Mouse (Mus musculus) forebrain, embryonic 10.5 days (tissue): Measurements from ENCODE around the gene Rgs2. TPM values are rescaled to one million over a fixed set of nuclear protein-coding genes. Genes with fewer than 3 reads are reported as not detected.

Source experiments
- DNase-seq: peaks from one replicate; pipeline ENCODE4 v3.0.0-alpha.2; 2017; ENCODE audit warnings: low spot score; ENCODE audit errors: extremely low spot score
- H3K27ac ChIP-seq: fragments of 300-500 bp; sonication (generic); 2 replicates; pipeline ENCODE4 v1.5.1; 2016; ENCODE audit warnings: mild to moderate bottlenecking
- H3K27me3 ChIP-seq: fragments of 300-500 bp; sonication (generic); 2 replicates; pipeline ENCODE4 v1.6.1; 2016; ENCODE audit warnings: mild to moderate bottlenecking; ENCODE audit not compliant: poor library complexity, severe bottlenecking
- H3K36me3 ChIP-seq: fragments of 300-500 bp; sonication (generic); replicated peaks from 2 replicates; pipeline ENCODE4 v1.6.1; 2016; ENCODE audit warnings: mild to moderate bottlenecking, moderate library complexity
- H3K4me1 ChIP-seq: fragments of 300-500 bp; sonication (generic); 2 replicates; pipeline ENCODE4 v1.6.1; 2016
- H3K4me3 ChIP-seq: fragments of 300-500 bp; sonication (generic); 2 replicates; pipeline ENCODE4 v1.5.1; 2016; ENCODE audit warnings: mild to moderate bottlenecking, moderate library complexity
- H3K9me3 ChIP-seq: fragments of 300-500 bp; sonication (generic); 2 replicates; pipeline ENCODE4 v1.6.1; 2016; ENCODE audit warnings: mild to moderate bottlenecking, moderate library complexity
- WGBS: fragments of 180-500 bp; shearing (Covaris S2); methylation state at CpG from one replicate; pipeline ENCODE4 v1.1.7; 2016; 5-methylcytosine and 5-hydroxymethylcytosine counted together
- polyA plus RNA-seq: library from polyadenylated mRNA; unstranded; fragments of >200 nt; fragmentation: Nextera tagmentation; extraction: Ambion mirVana; gene quantifications from 2 replicates; pipeline ENCODE4 v1.2.1, GENCODE M21; 2016

Rgs2 gene
- polyA plus RNA-seq, 1 experiment from 2014 or later = 34.2 TPM

GRCm38 (mm10) chr1:144002715-144003066 is 1.3 kb downstream of the Rgs2 start:
- Histone ChIP-seq H3K27ac (no peak overlapping the region), H3K27me3 (no peaks in the 10 kb centered on the region), H3K36me3 (peaks cover 15% of the 10 kb centered on the region), H3K9me3 (no peaks in the 10 kb centered on the region), H3K4me1 (peaks cover 41% of the 10 kb centered on the region), H3K4me3 (peak overlapping the region; percentile 67)
- no peak for DNase-seq
- 68% methylated on average over 4 of the region's 4 CpGs for WGBS

- peak overlapping the region; percentile 67 for H3K4me3 ChIP-seq
- WGBS = 89% methylated on average over 6 of the region's 6 CpGs
- no peak for DNase-seq
Observed at GRCm38 (mm10) chr1:144002036-144002714, 1.8 kb downstream of the Rgs2 start.

GRCm38 (mm10) chr1:144000246-144000645 is 3.7 kb downstream of the Rgs2 start:
- no peak overlapping the region for H3K27ac ChIP-seq
- no peaks in the 10 kb centered on the region for H3K27me3 ChIP-seq
- peaks cover 27% of the 10 kb centered on the region for H3K4me1 ChIP-seq
- WGBS = 87% methylated on average over 4 of the region's 4 CpGs
- H3K36me3 ChIP-seq = peaks cover 15% of the 10 kb centered on the region
- H3K9me3 ChIP-seq = no peaks in the 10 kb centered on the region
- no peak for DNase-seq
- no peak overlapping the region for H3K4me3 ChIP-seq

More at GRCm38 (mm10) chr1:144002036-144002714, 1.8 kb downstream of the Rgs2 start:
- Histone ChIP-seq H3K36me3 (peaks cover 15% of the 10 kb centered on the region), H3K27me3 (no peaks in the 10 kb centered on the region), H3K9me3 (no peaks in the 10 kb centered on the region), H3K27ac (no peak overlapping the region), H3K4me1 (peaks cover 41% of the 10 kb centered on the region)

GRCm38 (mm10) chr1:143999371-143999920 is 4.5 kb downstream of the Rgs2 start:
- WGBS = 82% methylated on average over 7 of the region's 7 CpGs
- Histone ChIP-seq H3K36me3 (peaks cover 15% of the 10 kb centered on the region), H3K9me3 (no peaks in the 10 kb centered on the region), H3K4me1 (peaks cover 19% of the 10 kb centered on the region), H3K4me3 (no peak overlapping the region), H3K27me3 (no peaks in the 10 kb centered on the region), H3K27ac (no peak overlapping the region)
- DNase-seq = no peak

GRCm38 (mm10) chr1:143993026-143993425 is 10.9 kb downstream of the Rgs2 start:
- Histone ChIP-seq H3K9me3 (no peaks in the 10 kb centered on the region), H3K4me1 (peaks cover 10% of the 10 kb centered on the region), H3K27ac (no peak overlapping the region), H3K4me3 (no peak overlapping the region), H3K36me3 (no peaks in the 10 kb centered on the region), H3K27me3 (no peaks in the 10 kb centered on the region)
- DNase-seq = no peak
- WGBS = 87% methylated on average over 1 of the region's 1 CpGs

- Histone ChIP-seq H3K27ac (no peak overlapping the region), H3K4me3 (no peak overlapping the region), H3K9me3 (no peaks in the 10 kb centered on the region), H3K36me3 (no peaks in the 10 kb centered on the region), H3K4me1 (peaks cover 10% of the 10 kb centered on the region), H3K27me3 (no peaks in the 10 kb centered on the region)
- WGBS = 77% methylated on average over 2 of the region's 2 CpGs
- no peak for DNase-seq
Observed at GRCm38 (mm10) chr1:143992528-143992927, 11.4 kb downstream of the Rgs2 start.

GRCm38 (mm10) chr1:143990263-143990662 is 13.7 kb downstream of the Rgs2 start:
- Histone ChIP-seq H3K9me3 (no peaks in the 10 kb centered on the region), H3K27ac (no peak overlapping the region), H3K4me3 (no peak overlapping the region), H3K36me3 (no peaks in the 10 kb centered on the region), H3K4me1 (peaks cover 10% of the 10 kb centered on the region), H3K27me3 (no peaks in the 10 kb centered on the region)
- DNase-seq = no peak
- 73% methylated on average over 5 of the region's 5 CpGs for WGBS

- DNase-seq = no peak
- Histone ChIP-seq H3K4me3 (no peak overlapping the region), H3K27ac (no peak overlapping the region), H3K36me3 (no peaks in the 10 kb centered on the region), H3K27me3 (no peaks in the 10 kb centered on the region), H3K4me1 (peaks cover 10% of the 10 kb centered on the region), H3K9me3 (no peaks in the 10 kb centered on the region)
- 30% methylated on average over 5 of the region's 5 CpGs for WGBS
Observed at GRCm38 (mm10) chr1:143989773-143990172, 14.2 kb downstream of the Rgs2 start.

- H3K27ac ChIP-seq = no peak overlapping the region
- H3K9me3 ChIP-seq = no peaks in the 10 kb centered on the region
- H3K4me1 ChIP-seq = peaks cover 10% of the 10 kb centered on the region
- DNase-seq = no peak
- H3K36me3 ChIP-seq = no peaks in the 10 kb centered on the region
- no peaks in the 10 kb centered on the region for H3K27me3 ChIP-seq
- WGBS = 76% methylated on average over 6 of the region's 6 CpGs
- no peak overlapping the region for H3K4me3 ChIP-seq
Observed at GRCm38 (mm10) chr1:143988756-143989155, 15.2 kb downstream of the Rgs2 start.

- Histone ChIP-seq H3K27ac (no peak overlapping the region), H3K36me3 (no peaks in the 10 kb centered on the region), H3K9me3 (no peaks in the 10 kb centered on the region), H3K4me1 (peaks cover 12% of the 10 kb centered on the region), H3K27me3 (no peaks in the 10 kb centered on the region), H3K4me3 (no peak overlapping the region)
- 89% methylated on average over 6 of the region's 6 CpGs for WGBS
- no peak for DNase-seq
Observed at GRCm38 (mm10) chr1:143984988-143985625, 18.9 kb downstream of the Rgs2 start.

- WGBS = 49% methylated on average over 3 of the region's 3 CpGs
- Histone ChIP-seq H3K4me3 (no peak overlapping the region), H3K9me3 (no peaks in the 10 kb centered on the region), H3K4me1 (peaks cover 6% of the 10 kb centered on the region), H3K36me3 (no peaks in the 10 kb centered on the region), H3K27ac (peak overlapping the region; percentile 69), H3K27me3 (no peaks in the 10 kb centered on the region)
- no peak for DNase-seq
Observed at GRCm38 (mm10) chr1:143982765-143983312, 21.1 kb downstream of the Rgs2 start.

- no peaks in the 10 kb centered on the region for H3K9me3 ChIP-seq
- H3K4me3 ChIP-seq = no peak overlapping the region
- no peak overlapping the region for H3K27ac ChIP-seq
- H3K4me1 ChIP-seq = peaks cover 6% of the 10 kb centered on the region
- DNase-seq = no peak
- H3K36me3 ChIP-seq = no peaks in the 10 kb centered on the region
- 80% methylated on average over 2 of the region's 2 CpGs for WGBS
- no peaks in the 10 kb centered on the region for H3K27me3 ChIP-seq
Observed at GRCm38 (mm10) chr1:143982085-143982764, 21.7 kb downstream of the Rgs2 start.

GRCm38 (mm10) chr1:143980811-143981210 is 23.1 kb downstream of the Rgs2 start:
- no peak for DNase-seq
- H3K4me1 ChIP-seq = peaks cover 6% of the 10 kb centered on the region
- H3K9me3 ChIP-seq = no peaks in the 10 kb centered on the region
- H3K36me3 ChIP-seq = no peaks in the 10 kb centered on the region
- no peaks in the 10 kb centered on the region for H3K27me3 ChIP-seq
- no peak overlapping the region for H3K4me3 ChIP-seq
- H3K27ac ChIP-seq = no peak overlapping the region
